Mouse (Mus musculus): Measurements from ENCODE around the gene Micu1. TPM values are rescaled to one million over a fixed set of nuclear protein-coding genes. Genes with fewer than 3 reads are reported as not detected.

Gene Micu1
- total RNA-seq, 2 experiments from 2014 or later: 25.9 to 26.4 TPM

- DNase-seq: no peak
- intact Hi-C loops (cut with DNase I): no loop called here
Measured at GRCm38 (mm10) chr10:59772049-59772397, 69.7 kb downstream of the Micu1 start.

GRCm38 (mm10) chr10:59773441-59774140 is 71.3 kb downstream of the Micu1 start:
- DNase-seq: no peak
- intact Hi-C loops (cut with DNase I): no loop called here

GRCm38 (mm10) chr10:59774141-59774534 is 71.9 kb downstream of the Micu1 start:
- intact Hi-C loops (cut with DNase I): no loop called here
- no peak for DNase-seq

- DNase-seq: peak in 1 of 2 experiments; percentile 24
- intact Hi-C loops (cut with DNase I): no loop called here
Measured at GRCm38 (mm10) chr10:59777246-59777645, 75.0 kb downstream of the Micu1 start.

- DNase-seq: no peak
- intact Hi-C loops (cut with DNase I): no loop called here
Measured at GRCm38 (mm10) chr10:59778137-59778710, 75.9 kb downstream of the Micu1 start.

GRCm38 (mm10) chr10:59780698-59781097 is 78.4 kb downstream of the Micu1 start:
- DNase-seq: no peak
- intact Hi-C loops (cut with DNase I): no loop called here

GRCm38 (mm10) chr10:59781205-59781931 is 79.1 kb downstream of the Micu1 start:
- DNase-seq: no peak
- intact Hi-C loops (cut with DNase I): no loop called here

- peak; percentile 37 to 45 for DNase-seq
- intact Hi-C loops (cut with DNase I): no loop called here
Measured at GRCm38 (mm10) chr10:59784731-59785685, 82.7 kb downstream of the Micu1 start.

- intact Hi-C loops (cut with DNase I): no loop called here
- peak in 1 of 2 experiments; percentile 17 for DNase-seq
Measured at GRCm38 (mm10) chr10:59786289-59786688, 84.0 kb downstream of the Micu1 start.

- intact Hi-C loops (cut with DNase I): no loop called here
- no peak for DNase-seq
Measured at GRCm38 (mm10) chr10:59787140-59787800, 85.0 kb downstream of the Micu1 start.

- no peak for DNase-seq
- intact Hi-C loops (cut with DNase I): no loop called here
Measured at GRCm38 (mm10) chr10:59787870-59788269, 85.6 kb downstream of the Micu1 start.

- intact Hi-C loops (cut with DNase I): no loop called here
- DNase-seq: no peak
Measured at GRCm38 (mm10) chr10:59790291-59790929, 88.1 kb downstream of the Micu1 start.

GRCm38 (mm10) chr10:59791896-59792295 is 89.6 kb downstream of the Micu1 start:
- no peak for DNase-seq
- intact Hi-C loops (cut with DNase I): no loop called here

- intact Hi-C loops (cut with DNase I): no loop called here
- DNase-seq: no peak
Measured at GRCm38 (mm10) chr10:59792575-59793176, 90.4 kb downstream of the Micu1 start.

GRCm38 (mm10) chr10:59793454-59793853 is 91.2 kb downstream of the Micu1 start:
- no peak for DNase-seq
- intact Hi-C loops (cut with DNase I): no loop called here

- intact Hi-C loops (cut with DNase I): no loop called here
- no peak for DNase-seq
Measured at GRCm38 (mm10) chr10:59795085-59795484, 92.8 kb downstream of the Micu1 start.

- DNase-seq: no peak
- intact Hi-C loops (cut with DNase I): no loop called here
Measured at GRCm38 (mm10) chr10:59795902-59796301, 93.6 kb downstream of the Micu1 start.

- intact Hi-C loops (cut with DNase I): no loop called here
- no peak for DNase-seq
Measured at GRCm38 (mm10) chr10:59798371-59798770, 96.1 kb downstream of the Micu1 start.

GRCm38 (mm10) chr10:59799303-59800044 is 97.2 kb downstream of the Micu1 start:
- intact Hi-C loops (cut with DNase I): no loop called here
- DNase-seq: peak; percentile 39
